Mouse (Mus musculus) urinary bladder, postnatal 4 days (tissue): ENCODE results near the gene Gorasp2.

Experiments
- DNase-seq, 2 experiments: peaks; one replicate each; pipeline ENCODE4 v3.0.0; 2021 to 2022; ENCODE audit warnings: low spot score in 2 of 2

The Gorasp2 gene

GRCm38 (mm10) chr2:70742588-70742987, 81.2 kb downstream of the Gorasp2 start:
- no peak for DNase-seq

DNA sequence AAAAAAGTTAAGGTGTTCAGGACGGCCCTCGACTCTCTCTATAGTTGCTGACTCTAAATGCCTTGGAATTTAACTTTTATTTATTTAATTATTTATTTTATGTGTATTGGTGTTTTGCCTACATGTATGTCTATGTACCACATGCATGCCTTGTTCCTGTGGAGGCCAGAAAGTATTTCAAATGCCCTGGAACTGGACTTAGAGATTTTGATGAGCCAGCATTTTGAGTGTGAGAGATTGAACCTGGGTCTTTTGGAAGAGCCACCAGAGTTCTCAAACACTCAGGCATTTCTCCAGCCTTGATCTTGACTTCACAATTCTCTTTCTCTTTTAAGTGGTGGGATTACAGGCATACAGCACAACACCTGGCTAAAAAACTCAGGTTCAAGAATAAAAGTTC, 90.3 kb downstream of the Gorasp2 start:
- DNase-seq = no peak

DNA sequence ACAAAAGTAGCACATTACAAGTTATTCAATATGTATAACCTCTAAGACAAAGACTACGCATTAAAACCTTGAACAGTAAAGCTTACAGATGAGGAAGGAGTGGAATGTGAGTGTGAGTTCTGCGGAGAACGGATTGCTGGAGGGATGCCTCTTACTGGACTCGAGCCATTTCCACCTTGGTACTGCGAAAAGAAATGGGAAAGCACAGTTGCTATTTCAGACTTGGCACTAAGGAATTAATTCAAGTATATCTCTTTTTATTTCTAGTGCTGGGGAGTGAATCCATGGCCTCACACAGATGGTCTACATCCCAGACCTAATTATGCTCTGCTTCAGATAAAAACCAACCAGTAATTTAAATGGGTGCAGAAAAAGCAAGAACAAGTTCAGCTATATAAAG, 90.8 kb downstream of the Gorasp2 start:
- DNase-seq = no peak
